Mouse (Mus musculus) kidney, postnatal 0 days (tissue): ENCODE measurements at regions not wholly inside any gene's neighbourhood (a gene's known extent, or its start where the extent isn't known, plus 50 kb on each side); places are given as distances from the start of the nearest gene placed in this dataset.

Experiments
- ATAC-seq: fragments of 200-750 bp; cut with Nextera tagmentation; replicated peaks from 2 replicates; pipeline ENCODE4 v1.8.0; 2017; ENCODE audit warnings: low read depth, moderate number of reproducible peaks, moderate TSS enrichment, moderate library complexity; ENCODE audit not compliant: low FRiP score
- DNase-seq: peaks from one replicate; pipeline ENCODE4 v3.0.0-alpha.2; 2016; ENCODE audit warnings: low spot score
- H3K27ac ChIP-seq: fragments of 300-500 bp; sonication (generic); 2 replicates; pipeline ENCODE4 v1.5.1; 2014; ENCODE audit warnings: mild to moderate bottlenecking
- H3K27me3 ChIP-seq: fragments of 300-500 bp; sonication (generic); 2 replicates; pipeline ENCODE4 v1.6.1; 2014; ENCODE audit warnings: low read length, mixed read lengths; ENCODE audit not compliant: insufficient read depth
- H3K36me3 ChIP-seq: fragments of 300-500 bp; sonication (generic); 2 replicates; pipeline ENCODE4 v1.6.1; 2014; ENCODE audit warnings: low read length, mixed read lengths; ENCODE audit not compliant: insufficient read depth
- H3K4me1 ChIP-seq: fragments of 300-500 bp; sonication (generic); replicated peaks from 2 replicates; pipeline ENCODE4 v1.6.1; 2014; ENCODE audit warnings: antibody characterized with exemption, low read length, mixed read lengths; ENCODE audit not compliant: insufficient read depth
- H3K4me2 ChIP-seq: fragments of 300-500 bp; sonication (generic); 2 replicates; pipeline ENCODE4 v1.6.1; 2014; ENCODE audit warnings: mild to moderate bottlenecking, low read length, moderate library complexity, mixed read lengths
- H3K4me3 ChIP-seq: fragments of 300-500 bp; sonication (generic); replicated peaks from 2 replicates; pipeline ENCODE4 v1.5.1; 2014; ENCODE audit warnings: low read depth, low read length
- H3K9ac ChIP-seq: fragments of 300-500 bp; sonication (generic); 2 replicates; pipeline ENCODE4 v1.6.1; 2014; ENCODE audit warnings: low read depth, low read length
- H3K9me3 ChIP-seq: fragments of 300-500 bp; sonication (generic); replicated peaks from 2 replicates; pipeline ENCODE4 v1.6.1; 2016; ENCODE audit warnings: low read length, inconsistent platforms, mixed read lengths
- CTCF ChIP-seq: IDR thresholded peaks from 2 replicates; pipeline ENCODE4 v1.5.1; 2016; ENCODE audit warnings: antibody characterized with exemption, low read depth, mild to moderate bottlenecking, moderate library complexity
- WGBS: fragments of 180-500 bp; shearing (Covaris S2); extraction: QIAGEN DNeasy Blood & Tissue Kit; methylation state at CpG from one replicate; pipeline ENCODE4 v1.1.7; 2014; 5-methylcytosine and 5-hydroxymethylcytosine counted together

DNA sequence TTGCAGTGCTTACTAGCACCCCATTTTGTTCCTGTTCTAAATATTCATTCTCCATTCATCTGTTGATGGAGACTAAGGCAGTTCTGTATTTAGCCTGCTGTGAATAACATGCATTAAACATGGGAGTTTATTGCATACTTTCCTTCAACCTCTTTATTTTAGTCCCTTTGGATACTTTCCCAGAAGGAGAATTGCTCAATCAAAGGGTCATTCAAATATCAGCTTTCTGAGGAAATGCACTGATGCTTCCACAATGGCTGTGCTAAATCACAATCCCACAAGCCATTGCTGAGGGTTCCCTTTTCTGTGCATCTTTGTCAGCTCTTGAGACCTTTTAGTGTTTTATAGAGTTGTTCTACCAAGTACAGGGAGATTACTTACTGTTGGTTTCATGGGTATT lies 1359.9 kb downstream of the Defb40 start:
- H3K4me2 ChIP-seq: no peak overlapping the region
- ATAC-seq (no peak), DNase-seq (no peak)
- no peak overlapping the region for H3K9ac ChIP-seq
- no peak overlapping the region for H3K27ac ChIP-seq
- no peaks in the 10 kb centered on the region for H3K36me3 ChIP-seq
- H3K4me1 ChIP-seq: no peaks in the 10 kb centered on the region
- no peak overlapping the region for H3K4me3 ChIP-seq
- H3K27me3 ChIP-seq: no peaks in the 10 kb centered on the region
- TF ChIP-seq CTCF: no peak
- no peaks in the 10 kb centered on the region for H3K9me3 ChIP-seq

DNA sequence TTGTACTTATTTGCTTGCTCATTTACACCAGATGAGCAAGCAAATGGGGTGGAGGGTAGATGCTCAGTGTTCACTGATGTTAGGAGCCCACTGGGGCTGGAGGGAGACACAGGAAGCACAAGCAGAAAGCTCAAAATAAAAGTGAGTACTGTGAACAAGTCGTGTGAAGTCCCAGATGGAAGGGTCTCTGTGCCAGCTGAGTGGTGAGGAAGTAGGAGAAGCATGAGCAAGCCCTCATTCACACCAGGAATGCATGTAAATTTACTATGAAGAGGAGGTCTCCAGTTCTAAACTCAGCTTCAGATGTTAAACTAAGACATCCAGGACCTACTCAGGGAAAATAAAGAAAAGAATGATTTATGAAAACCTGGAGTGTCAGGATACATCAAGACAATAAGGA lies 1375.2 kb downstream of the Defb40 start:
- no peak for TF ChIP-seq CTCF
- Histone ChIP-seq H3K9me3 (no peaks in the 10 kb centered on the region), H3K27ac (no peak overlapping the region), H3K27me3 (no peaks in the 10 kb centered on the region), H3K4me2 (no peak overlapping the region), H3K4me3 (no peak overlapping the region), H3K9ac (no peak overlapping the region), H3K4me1 (no peaks in the 10 kb centered on the region), H3K36me3 (no peaks in the 10 kb centered on the region)
- WGBS: 33% methylated on average over 1 of the region's 1 CpGs
- no peak for ATAC-seq
- no peak for DNase-seq

DNA sequence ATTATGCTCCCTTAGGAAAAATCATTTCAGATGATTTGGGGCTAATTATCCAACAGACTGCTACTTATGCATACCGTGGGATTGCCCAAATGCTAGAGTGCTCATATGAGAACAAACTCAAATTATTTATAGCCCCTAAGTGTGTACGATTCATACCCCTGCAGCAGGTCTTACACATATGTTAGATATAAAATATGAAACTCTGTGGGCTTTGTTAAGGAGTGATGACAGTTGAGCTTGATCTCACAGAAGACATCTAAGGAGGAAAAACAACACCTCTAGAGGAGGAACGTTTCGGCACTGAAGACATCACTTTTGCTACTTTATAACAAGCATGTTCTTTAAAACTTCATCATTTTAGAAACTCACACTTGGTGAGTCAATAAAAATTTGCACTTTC lies 1379.3 kb downstream of the Defb40 start:
- H3K9me3 ChIP-seq: no peaks in the 10 kb centered on the region
- H3K27ac ChIP-seq: no peak overlapping the region
- H3K36me3 ChIP-seq: no peaks in the 10 kb centered on the region
- DNase-seq: no peak
- H3K27me3 ChIP-seq: no peaks in the 10 kb centered on the region
- no peak for TF ChIP-seq CTCF
- 73% methylated on average over 4 of the region's 4 CpGs for WGBS
- H3K9ac ChIP-seq: no peak overlapping the region
- no peak for ATAC-seq
- no peaks in the 10 kb centered on the region for H3K4me1 ChIP-seq
- H3K4me3 ChIP-seq: no peak overlapping the region
- no peak overlapping the region for H3K4me2 ChIP-seq

DNA sequence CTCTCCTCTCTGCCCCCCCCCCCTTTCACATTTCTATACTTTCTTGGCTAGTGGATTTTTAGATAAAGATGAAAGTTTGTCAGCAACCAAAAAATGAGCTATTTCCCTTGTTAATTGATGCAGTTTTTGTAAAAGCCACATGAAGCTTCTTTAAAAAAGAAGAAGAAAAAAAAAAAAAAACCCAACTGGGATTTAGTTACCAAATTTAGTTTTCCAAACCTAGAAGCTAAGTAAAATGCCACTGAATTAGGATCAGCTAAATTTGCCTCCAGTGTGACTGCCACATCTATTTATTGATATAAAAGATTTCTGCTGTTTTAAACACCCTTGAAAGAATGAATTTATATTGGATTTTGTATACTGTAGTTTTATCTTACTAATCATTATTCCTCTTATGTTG lies 1381.5 kb downstream of the Defb40 start:
- Histone ChIP-seq H3K4me3 (no peak overlapping the region), H3K27me3 (no peaks in the 10 kb centered on the region), H3K9ac (no peak overlapping the region), H3K36me3 (no peaks in the 10 kb centered on the region), H3K9me3 (no peaks in the 10 kb centered on the region), H3K27ac (no peak overlapping the region), H3K4me2 (no peak overlapping the region), H3K4me1 (no peaks in the 10 kb centered on the region)
- no peak for TF ChIP-seq CTCF
- DNase-seq: no peak
- ATAC-seq: no peak

DNA sequence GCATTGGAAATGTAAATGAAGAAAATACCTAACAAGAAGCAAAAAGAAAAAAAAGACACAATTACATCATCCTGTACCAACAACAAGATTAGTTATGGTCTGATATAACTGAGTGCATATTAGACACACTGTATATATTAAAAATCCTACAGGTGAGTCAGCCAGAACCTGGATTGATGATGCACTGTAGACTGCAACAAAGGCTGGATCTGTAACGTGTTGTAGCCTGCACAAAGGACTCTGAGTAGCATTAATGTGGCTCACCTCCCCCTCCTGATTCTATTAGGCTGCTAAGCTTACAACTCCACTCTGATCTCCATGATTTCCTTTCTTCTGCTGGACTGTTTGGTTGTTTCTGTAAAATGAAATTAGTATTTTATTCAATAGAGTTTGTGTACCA lies 1383.4 kb downstream of the Defb40 start:
- WGBS: 45% methylated on average over 1 of the region's 1 CpGs
- DNase-seq: no peak
- Histone ChIP-seq H3K4me3 (no peak overlapping the region), H3K36me3 (no peaks in the 10 kb centered on the region), H3K9me3 (no peaks in the 10 kb centered on the region), H3K4me2 (no peak overlapping the region), H3K4me1 (no peaks in the 10 kb centered on the region), H3K27ac (no peak overlapping the region), H3K27me3 (no peaks in the 10 kb centered on the region), H3K9ac (no peak overlapping the region)
- no peak for TF ChIP-seq CTCF
- ATAC-seq: no peak

DNA sequence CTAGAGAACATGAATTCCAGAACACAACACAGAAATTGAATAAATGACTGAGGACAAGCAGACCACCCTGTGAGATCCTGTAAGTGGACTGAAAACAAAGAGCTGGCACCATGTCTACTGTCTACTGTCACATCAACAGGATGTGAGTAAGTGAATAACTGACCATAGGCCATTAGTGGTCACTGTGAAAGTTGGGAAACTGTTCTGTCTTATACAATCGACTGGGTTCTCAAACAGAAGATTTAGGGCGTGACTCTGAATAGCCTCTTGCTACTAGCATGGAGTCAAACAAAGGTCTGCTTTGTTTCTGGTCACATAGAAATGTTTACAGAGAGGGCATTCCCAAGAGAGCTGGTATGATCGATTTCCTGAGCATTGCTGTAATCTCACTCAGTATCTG lies 1387.9 kb downstream of the Defb40 start:
- Histone ChIP-seq H3K27ac (no peak overlapping the region), H3K4me2 (no peak overlapping the region), H3K27me3 (no peaks in the 10 kb centered on the region), H3K9ac (no peak overlapping the region), H3K36me3 (no peaks in the 10 kb centered on the region), H3K4me1 (no peaks in the 10 kb centered on the region), H3K9me3 (no peaks in the 10 kb centered on the region), H3K4me3 (no peak overlapping the region)
- ATAC-seq (no peak), DNase-seq (no peak)
- 70% methylated on average over 3 of the region's 3 CpGs for WGBS
- no peak for TF ChIP-seq CTCF

DNA sequence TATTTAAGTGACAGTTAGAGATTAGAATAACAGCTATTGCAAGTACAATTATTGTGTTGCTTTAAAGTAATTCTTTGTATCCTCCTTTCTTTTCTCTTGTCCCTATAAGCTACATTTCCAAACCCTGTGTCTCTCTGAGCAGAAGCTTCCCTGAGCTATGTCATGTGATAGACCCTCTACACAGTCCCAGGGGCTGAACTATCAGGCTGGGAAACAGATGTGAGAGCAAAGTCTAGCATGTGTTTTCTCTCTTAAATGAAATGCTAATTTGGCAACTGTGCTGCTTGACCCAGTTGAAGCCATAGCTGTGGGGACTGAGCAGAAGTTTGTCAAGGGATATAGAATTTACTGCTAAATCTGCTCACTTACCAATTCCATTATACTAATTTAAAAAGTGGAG lies 1389.9 kb downstream of the Defb40 start:
- ATAC-seq (no peak), DNase-seq (no peak)
- Histone ChIP-seq H3K27ac (no peak overlapping the region), H3K9me3 (no peaks in the 10 kb centered on the region), H3K4me3 (no peak overlapping the region), H3K4me2 (no peak overlapping the region), H3K9ac (no peak overlapping the region), H3K36me3 (no peaks in the 10 kb centered on the region), H3K27me3 (no peaks in the 10 kb centered on the region), H3K4me1 (no peaks in the 10 kb centered on the region)
- no peak for TF ChIP-seq CTCF
